Mouse (Mus musculus) heart, postnatal 4 days (tissue): ENCODE measurements at regions not wholly inside any gene's neighbourhood (a gene's known extent, or its start where the extent isn't known, plus 50 kb on each side); places are given as distances from the start of the nearest gene placed in this dataset.
A peak's percentile ranks its signal among the peaks of the same experiment; 100 is the strongest.
"Not testable (repeated sequence)": the region's sequence is repeated elsewhere in the genome, so short reads cannot be mapped to it uniquely, and the experiment has no call there.

ENCODE experiments used
- DNase-seq: peaks from one replicate; pipeline ENCODE4 v3.0.0; 2021

- DNase-seq: no peak
Observed at GRCm38 (mm10) chr10:26585106-26585505, 168.1 kb upstream of the Arhgap18 start.

- not testable (repeated sequence) for DNase-seq
Observed at GRCm38 (mm10) chr10:26607081-26607480, 146.1 kb upstream of the Arhgap18 start.

GRCm38 (mm10) chr10:26611246-26611645 is 142.0 kb upstream of the Arhgap18 start:
- no peak for DNase-seq

GRCm38 (mm10) chr10:26630196-26630760 is 122.9 kb upstream of the Arhgap18 start:
- no peak for DNase-seq

GRCm38 (mm10) chr10:26632266-26632665 is 121.0 kb upstream of the Arhgap18 start:
- DNase-seq: no peak

- DNase-seq: no peak
Observed at GRCm38 (mm10) chr10:26637459-26637858, 115.8 kb upstream of the Arhgap18 start.

DNA sequence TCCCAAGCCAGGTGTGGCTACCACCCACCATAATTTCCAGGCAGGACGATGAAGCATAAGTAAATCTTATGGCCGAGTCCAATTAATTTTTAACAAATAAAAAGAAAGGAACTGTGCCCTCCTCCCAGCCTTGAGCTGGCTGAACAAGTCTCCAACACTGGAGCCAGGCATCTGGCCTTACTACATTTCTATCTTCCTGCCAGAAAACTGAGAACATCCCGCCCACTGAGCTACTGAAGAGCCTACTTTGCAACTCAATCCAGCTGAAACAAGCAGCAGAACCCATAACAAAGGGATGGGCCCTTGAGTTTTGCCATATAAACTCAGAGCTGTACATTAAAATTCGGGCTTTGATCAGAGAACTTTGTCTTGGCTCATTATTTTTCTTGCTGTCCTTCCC is 115.2 kb upstream of the Arhgap18 start:
- no peak for DNase-seq

DNA sequence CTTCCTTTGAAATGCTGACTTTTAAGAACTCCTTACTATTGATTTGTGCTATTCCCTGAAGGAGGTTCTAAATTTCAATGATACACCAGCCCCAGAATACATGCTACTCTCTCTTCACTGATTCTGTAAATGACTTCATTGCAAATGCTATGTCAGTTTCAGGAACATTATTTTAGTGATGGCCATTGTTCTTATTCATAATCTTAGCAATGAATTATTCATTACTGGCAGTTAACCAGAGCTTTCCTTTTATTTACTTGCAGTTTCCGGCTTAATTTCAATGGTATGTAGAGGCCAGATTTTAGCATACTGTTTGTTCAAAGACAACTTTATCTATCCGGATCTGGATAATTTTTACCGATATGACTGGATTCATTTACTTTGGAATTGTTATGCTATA is 114.1 kb upstream of the Arhgap18 start:
- no peak for DNase-seq

- no peak for DNase-seq
Observed at GRCm38 (mm10) chr10:26653103-26653502, 100.1 kb upstream of the Arhgap18 start.

GRCm38 (mm10) chr10:26664270-26664669 is 89.0 kb upstream of the Arhgap18 start:
- DNase-seq: no peak

GRCm38 (mm10) chr10:26679500-26680227 is 73.6 kb upstream of the Arhgap18 start:
- DNase-seq: no peak

DNA sequence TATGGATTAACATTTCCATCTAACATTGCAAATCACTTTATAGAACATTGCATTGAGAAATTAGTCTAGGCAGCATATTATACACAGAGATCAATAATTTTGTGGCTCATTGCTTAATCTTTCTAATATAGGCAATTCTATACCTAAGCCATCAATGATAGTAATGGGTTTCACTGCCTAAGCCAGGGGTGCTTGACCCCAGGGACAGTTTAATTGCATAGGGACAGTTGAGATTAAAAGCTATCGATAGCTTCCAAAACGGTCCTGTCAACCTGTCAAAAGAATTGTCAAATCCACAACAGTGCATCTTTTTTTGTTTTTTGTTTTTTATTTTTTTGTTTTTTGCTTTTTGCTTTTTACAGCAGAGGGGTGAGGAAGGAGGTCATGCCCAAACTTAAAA is 58.5 kb upstream of the Arhgap18 start:
- no peak for DNase-seq

DNA sequence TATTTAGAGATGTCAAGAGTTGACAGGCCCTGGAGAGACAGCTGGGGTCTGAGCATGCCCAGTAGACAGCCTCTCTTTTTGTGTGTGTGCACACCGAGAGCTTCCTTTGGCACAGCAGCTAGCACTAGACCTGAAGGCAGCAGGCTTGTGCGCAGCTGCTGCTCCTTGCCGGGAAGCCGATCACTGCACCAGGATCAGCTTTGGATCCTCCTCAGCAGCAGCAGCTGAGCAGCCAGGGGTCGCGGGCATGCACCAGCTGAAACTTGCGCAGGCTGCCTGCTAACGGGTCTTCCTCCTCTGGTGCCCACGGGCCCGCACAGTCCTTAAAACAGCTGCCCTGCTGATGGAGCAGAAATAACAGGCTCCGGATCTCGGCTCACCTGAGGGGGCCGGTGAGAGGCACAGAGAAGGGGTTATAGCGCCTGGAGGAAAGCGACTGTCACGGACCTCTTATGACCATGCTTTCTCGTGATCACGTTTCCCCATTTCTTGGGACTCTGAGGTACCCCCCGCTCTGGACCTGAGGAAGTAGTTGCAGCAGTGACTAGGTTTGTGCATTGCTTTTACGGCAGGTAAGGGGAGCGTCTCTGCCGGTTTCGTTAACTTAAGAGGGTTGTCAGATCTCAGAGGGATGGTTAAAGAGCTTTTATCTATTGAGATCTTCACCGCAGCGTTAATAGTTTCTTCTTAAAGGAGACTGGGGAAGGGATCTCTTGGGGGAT is 57.8 kb upstream of the Arhgap18 start:
- DNase-seq: peak; percentile 8
